Mouse (Mus musculus) megakaryocyte, adult 5-6 weeks (primary cell): ENCODE data around the gene Rhoj. TPM values are rescaled to one million over a fixed set of nuclear protein-coding genes. Genes with fewer than 3 reads are reported as not detected.

Source experiments
- total RNA-seq, 2 experiments: library from RNA; stranded (forward) in 1 of 2; stranded (reverse) in 1 of 2; fragments of 153-499, 151-499 nt in 1 of 2; fragments of 221-1000, 200-1000 nt in 1 of 2; gene quantifications; 2 replicates each; pipeline versions ENCODE4 v1.2.3 to v1.2.4; 2015 to 2017

Gene Rhoj
- total RNA-seq, 2 experiments from 2014 or later, result 0.18 TPM; not detected in 1

Other genes with a start within 250 kb of the Rhoj start
- not detected in 2 replicates for gene Kcnh5, start 131.0 kb upstream of the Rhoj start, total RNA-seq (2015)
- gene Kcnh5, start 131.0 kb upstream of the Rhoj start, total RNA-seq (2017), result not detected in 2 replicates
- not detected in 2 replicates for gene Gphb5, start 108.5 kb downstream of the Rhoj start, total RNA-seq (2015)
- not detected in 2 replicates for gene Gphb5, start 108.5 kb downstream of the Rhoj start, total RNA-seq (2017)